ENCODE assay signal across 8 mouse cellular contexts in genomic region chr5:118029420-118029819, GRCm38 (mm10). TPM values are rescaled to one million over a fixed set of nuclear protein-coding genes. Genes with fewer than 3 reads are reported as not detected.
DNase-seq lines count a peak whose midpoint lies in the region; ATAC-seq lines count a peak whose summit lies in the region.

No protein-coding gene starts in this region.

- no peaks in the 10 kb centered on the region for H3K36me3 ChIP-seq in heart, embryonic 14.5 days (ENCODE audit: control insufficient read depth, insufficient read depth, low read length)
- no peaks in the 10 kb centered on the region for H3K36me3 ChIP-seq in forebrain, embryonic 16.5 days (ENCODE audit: control insufficient read depth, insufficient read depth)
- no peaks in the 10 kb centered on the region for H3K36me3 ChIP-seq in stomach, embryonic 14.5 days (ENCODE audit: control insufficient read depth, insufficient read depth, low read length)

- DNase-seq in heart, postnatal 14 days = no peak
- DNase-seq in adrenal gland, postnatal 14 days = peak; percentile 69
- peak; percentile 65 to 67 for DNase-seq in layer of hippocampus, postnatal 25 days (ENCODE audit: extremely low spot score in 1 of 2, low spot score in 1 of 2)
- DNase-seq in urinary bladder, postnatal 14 days (ENCODE audit: low spot score) = no peak

- peaks cover 23 to 44% of the 10 kb centered on the region in 2 experiments for H3K4me1 ChIP-seq in heart, embryonic 14.5 days (ENCODE audit: control insufficient read depth in 2 of 2, insufficient read depth in 2 of 2, low read length in 2 of 2)
- H3K4me1 ChIP-seq in forebrain, embryonic 16.5 days (replicated peaks; ENCODE audit: control insufficient read depth, insufficient read depth, low read length) = peaks cover 39% of the 10 kb centered on the region
- peaks cover 28% of the 10 kb centered on the region for H3K4me1 ChIP-seq in stomach, embryonic 14.5 days (ENCODE audit: control insufficient read depth, insufficient read depth, low read length)

- H3K4me3 ChIP-seq in heart, embryonic 14.5 days (ENCODE audit: control insufficient read depth in 1 of 2, insufficient read depth in 1 of 2, low read depth in 1 of 2, low read length in 2 of 2) = peak overlapping the region; percentile 53 to 76
- H3K4me3 ChIP-seq in forebrain, embryonic 16.5 days (replicated peaks; ENCODE audit: low read length) = peak overlapping the region; percentile 68
- H3K4me3 ChIP-seq in stomach, embryonic 14.5 days (ENCODE audit: low read depth, low read length) = peak overlapping the region; percentile 65

- intact Hi-C loops in heart, postnatal 14 days (cut with DNase I) = loop anchor here (5.0 kb wide), 1 partner anchor 38 kb away; no protein-coding TSS in a partner anchor

- peaks cover 51% of the 10 kb centered on the region for H3K27me3 ChIP-seq in heart, embryonic 14.5 days (ENCODE audit: control insufficient read depth, insufficient read depth, low read length)
- H3K27me3 ChIP-seq in forebrain, embryonic 16.5 days (replicated peaks; ENCODE audit: control insufficient read depth, insufficient read depth, low read length) = peaks cover 31% of the 10 kb centered on the region
- peaks cover 23% of the 10 kb centered on the region for H3K27me3 ChIP-seq in stomach, embryonic 14.5 days (ENCODE audit: control insufficient read depth, insufficient read depth, low read length)

- H3K27ac ChIP-seq in heart, embryonic 14.5 days (replicated peaks in 1 of 2; ENCODE audit: control insufficient read depth in 1 of 2, insufficient read depth in 1 of 2, low read depth in 2 of 2, low read length in 2 of 2) = no peak overlapping the region
- no peak overlapping the region for H3K27ac ChIP-seq in forebrain, embryonic 16.5 days (ENCODE audit: low read length)
- no peak overlapping the region for H3K27ac ChIP-seq in stomach, embryonic 14.5 days (ENCODE audit: low read length)

- peak overlapping the region; percentile 72 for H3K9ac ChIP-seq in heart, embryonic 14.5 days (ENCODE audit: low read length)
- no peak overlapping the region for H3K9ac ChIP-seq in forebrain, embryonic 16.5 days (replicated peaks; ENCODE audit: low read depth, low read length)
- no peak overlapping the region for H3K9ac ChIP-seq in stomach, embryonic 14.5 days (replicated peaks; ENCODE audit: low read depth, low read length)

- peak overlapping the region; percentile 99 for H3K4me2 ChIP-seq in heart, embryonic 14.5 days (ENCODE audit: low read length)
- H3K4me2 ChIP-seq in forebrain, embryonic 16.5 days (ENCODE audit: low read length) = peak overlapping the region; percentile 99
- peak overlapping the region; percentile 99 for H3K4me2 ChIP-seq in stomach, embryonic 14.5 days (replicated peaks; ENCODE audit: low read depth, low read length)

- 3% methylated on average over 10 of the region's 10 CpGs for WGBS in heart, embryonic 14.5 days
- 3% methylated on average over 10 of the region's 10 CpGs for WGBS in forebrain, embryonic 16.5 days
- 2% methylated on average over 10 of the region's 10 CpGs for WGBS in stomach, embryonic 14.5 days

- H3K9me3 ChIP-seq in heart, embryonic 14.5 days (ENCODE audit: control insufficient read depth, low read length) = no peaks in the 10 kb centered on the region
- no peaks in the 10 kb centered on the region for H3K9me3 ChIP-seq in forebrain, embryonic 16.5 days (ENCODE audit: control insufficient read depth, low read length)
- H3K9me3 ChIP-seq in stomach, embryonic 14.5 days (ENCODE audit: control insufficient read depth, low read depth, low read length) = no peaks in the 10 kb centered on the region

- ATAC-seq in heart, embryonic 14.5 days (ENCODE audit: insufficient number of reproducible peaks, insufficient read depth, low FRiP score, low read depth) = no peak
- ATAC-seq in forebrain, embryonic 16.5 days = peak; percentile 34; the same call in 1 of the 2 replicates
- ATAC-seq in megakaryocyte progenitor cell, adult 5-6 weeks (replicated peaks; ENCODE audit: poor library complexity) = peak; percentile 62
- ATAC-seq in stomach, embryonic 14.5 days (ENCODE audit: insufficient number of reproducible peaks, insufficient read depth, low FRiP score, low read depth) = no peak

RNA-seq across cellular contexts. Expression of gene Tesc, which starts 1.9 kb away (rescaled TPM):
- 14.5 and 16.3 TPM in 2 replicates for polyA plus RNA-seq in heart, embryonic 14.5 days (2014; fragmentation: Nextera tagmentation; extraction: Ambion mirVana)
- 100 to 1,000 TPM; 164 to 168 TPM for total RNA-seq in heart, postnatal 14 days (2021)
- 78.8 and 80.8 TPM in 2 replicates for total RNA-seq in adrenal gland, postnatal 14 days (2021)
- polyA plus RNA-seq in forebrain, embryonic 16.5 days (2015; fragmentation: Nextera tagmentation; extraction: Ambion mirVana) = 7.7 and 10.3 TPM in 2 replicates
- total RNA-seq in layer of hippocampus, postnatal 25 days (2021) = 100 to 1,000 TPM in 1 of 2 experiments, 10 to 100 TPM in 1; 80.0 to 100 TPM
- total RNA-seq in megakaryocyte progenitor cell, adult 5-6 weeks (2015) = 0.25 and 0.42 TPM in 2 replicates
- not detected in 2 replicates for total RNA-seq in megakaryocyte progenitor cell, adult 5-6 weeks (2017)
- polyA plus RNA-seq in stomach, embryonic 14.5 days (2014; fragmentation: Nextera tagmentation; extraction: Ambion mirVana) = 15.1 and 18.1 TPM in 2 replicates

RNA-seq across cellular contexts. Expression of gene Fbxo21, which starts 52.9 kb away (rescaled TPM):
- 53.8 and 54.0 TPM in 2 replicates for polyA plus RNA-seq in heart, embryonic 14.5 days (2014; fragmentation: Nextera tagmentation; extraction: Ambion mirVana)
- 10 to 100 TPM; 40.4 to 41.3 TPM for total RNA-seq in heart, postnatal 14 days (2021)
- 77.8 and 121 TPM in 2 replicates for total RNA-seq in adrenal gland, postnatal 14 days (2021)
- 203 and 214 TPM in 2 replicates for polyA plus RNA-seq in forebrain, embryonic 16.5 days (2015; fragmentation: Nextera tagmentation; extraction: Ambion mirVana)
- total RNA-seq in layer of hippocampus, postnatal 25 days (2021) = 100 to 1,000 TPM; 128 to 150 TPM
- 7.8 and 10.9 TPM in 2 replicates for total RNA-seq in megakaryocyte progenitor cell, adult 5-6 weeks (2015)
- 13.1 and 13.8 TPM in 2 replicates for total RNA-seq in megakaryocyte progenitor cell, adult 5-6 weeks (2017)
- 69.3 and 71.7 TPM in 2 replicates for polyA plus RNA-seq in stomach, embryonic 14.5 days (2014; fragmentation: Nextera tagmentation; extraction: Ambion mirVana)

Comparison
In these comparisons a context has a peak if more than half of its experiments do, and no peak if none do; other contexts are left out.
1. ATAC-seq: peak in forebrain, embryonic 16.5 days (single experiment) and megakaryocyte progenitor cell, adult 5-6 weeks (single experiment); none in heart, embryonic 14.5 days (single experiment) and stomach, embryonic 14.5 days (single experiment).
2. DNase-seq: peak in adrenal gland, postnatal 14 days (single experiment) and layer of hippocampus, postnatal 25 days (2 of 2); none in heart, postnatal 14 days (0 of 2) and urinary bladder, postnatal 14 days (single experiment).
3. RNA of gene Tesc, which starts 1.9 kb away (total RNA-seq): 164 to 168 TPM in heart, postnatal 14 days, 80.0 to 100 TPM in layer of hippocampus, postnatal 25 days and 78.8 to 80.8 TPM in adrenal gland, postnatal 14 days; 0.25 to 0.42 TPM in megakaryocyte progenitor cell, adult 5-6 weeks; every median in the first group is over 10 times any median in the second.
4. Peak in every context shown above with its lines, with median percentiles within 50 percentile points of each other: H3K4me2 ChIP-seq and H3K4me3 ChIP-seq.